ENCODE assay signal across 11 mouse cellular contexts in genomic region chr9:22138480-22138879, GRCm38 (mm10). TPM values are rescaled to one million over a fixed set of nuclear protein-coding genes. Genes with fewer than 3 reads are reported as not detected.
DNase-seq lines count a peak whose midpoint lies in the region; ATAC-seq and TF ChIP-seq lines count a peak whose summit lies in the region.
"Had no signal": no experiment of that assay in that cellular context is flagged by ENCODE, and none has a peak within 500 bp of the region (broad histone marks: within the 10 kb centered on the region; RNA-seq: fewer than 3 reads in every experiment).

No protein-coding gene starts in this region.

- no peak overlapping the region for H3K27ac ChIP-seq in lung, embryonic 14.5 days (ENCODE audit: low read depth)
- no peak overlapping the region for H3K27ac ChIP-seq in cerebellum, adult 2 months (ENCODE audit: insufficient read depth, low read length)
- no peak overlapping the region for H3K27ac ChIP-seq in liver, postnatal 0 days (ENCODE audit: low read depth)
- H3K27ac ChIP-seq: limb, embryonic 15.5 days; stomach, embryonic 15.5 days had no signal

- H3K27me3 ChIP-seq in lung, embryonic 14.5 days (ENCODE audit: insufficient read depth, low read length): no peaks in the 10 kb centered on the region
- H3K27me3 ChIP-seq in cerebellum, adult 2 months (ENCODE audit: control insufficient read depth, insufficient read depth, low read length): no peaks in the 10 kb centered on the region
- H3K27me3 ChIP-seq in liver, postnatal 0 days (ENCODE audit: insufficient read depth, low read length): no peaks in the 10 kb centered on the region
- H3K27me3 ChIP-seq: limb, embryonic 15.5 days; stomach, embryonic 15.5 days had no signal

- no peak for TF ChIP-seq EP300 in liver, postnatal 0 days (IDR thresholded peaks at IDR 0.05; ENCODE audit: low read depth)

- ATAC-seq in lung, embryonic 14.5 days (ENCODE audit: insufficient read depth): no peak
- ATAC-seq in liver, postnatal 0 days: no peak

- H3K36me3 ChIP-seq in lung, embryonic 14.5 days (ENCODE audit: insufficient read depth): no peaks in the 10 kb centered on the region
- H3K36me3 ChIP-seq in liver, postnatal 0 days (replicated peaks; ENCODE audit: insufficient read depth, low read length): no peaks in the 10 kb centered on the region
- H3K36me3 ChIP-seq: limb, embryonic 15.5 days; stomach, embryonic 15.5 days had no signal

- no peaks in the 10 kb centered on the region for H3K4me1 ChIP-seq in lung, embryonic 14.5 days (ENCODE audit: insufficient read depth)
- no peaks in the 10 kb centered on the region for H3K4me1 ChIP-seq in cerebellum, adult 2 months (ENCODE audit: control insufficient read depth, insufficient read depth, low read length)
- peaks cover 14% of the 10 kb centered on the region for H3K4me1 ChIP-seq in liver, postnatal 0 days (ENCODE audit: insufficient read depth)
- H3K4me1 ChIP-seq: limb, embryonic 15.5 days; stomach, embryonic 15.5 days had no signal

- no peak overlapping the region for H3K4me3 ChIP-seq in lung, embryonic 14.5 days (ENCODE audit: low read depth, low read length)
- no peak overlapping the region for H3K4me3 ChIP-seq in cerebellum, adult 2 months (replicated peaks; ENCODE audit: insufficient read depth, low read depth, low read length)
- H3K4me3 ChIP-seq in liver, postnatal 0 days (ENCODE audit: low read depth, low read length): no peak overlapping the region
- H3K4me3 ChIP-seq: erythroblast, embryonic 14.5 days; limb, embryonic 15.5 days; stomach, embryonic 15.5 days had no signal

- no peaks in the 10 kb centered on the region for H3K9me3 ChIP-seq in lung, embryonic 14.5 days (ENCODE audit: low read depth, low read length)
- no peaks in the 10 kb centered on the region for H3K9me3 ChIP-seq in liver, postnatal 0 days (ENCODE audit: low read length)
- H3K9me3 ChIP-seq: limb, embryonic 15.5 days; stomach, embryonic 15.5 days had no signal

- TF ChIP-seq CTCF in lung, embryonic 14.5 days (IDR thresholded peaks at IDR 0.05; ENCODE audit: low read depth): peak; percentile 85
- peak; percentile 84 for TF ChIP-seq CTCF in cerebellum, adult 2 months (IDR thresholded peaks at IDR 0.05; ENCODE audit: borderline replicate concordance, insufficient read depth, low read depth, low read length)
- peak; percentile 98 for TF ChIP-seq CTCF in liver, postnatal 0 days (IDR thresholded peaks at IDR 0.05; ENCODE audit: low read depth)

- 33% methylated on average over 2 of the region's 2 CpGs for WGBS in lung, embryonic 14.5 days
- 11% methylated on average over 2 of the region's 2 CpGs for WGBS in cerebellum, adult 2 months
- WGBS in liver, postnatal 0 days (ENCODE audit: insufficient replicate concordance): 27% methylated on average over 2 of the region's 2 CpGs

- H3K4me2 ChIP-seq in lung, embryonic 14.5 days: no peak overlapping the region
- no peak overlapping the region for H3K4me2 ChIP-seq in liver, postnatal 0 days (ENCODE audit: low read depth, low read length)
- H3K4me2 ChIP-seq: limb, embryonic 15.5 days; stomach, embryonic 15.5 days had no signal

- no peak for TF ChIP-seq POLR2A in cerebellum, adult 2 months (IDR thresholded peaks at IDR 0.05; ENCODE audit: borderline replicate concordance, insufficient read depth, low read length)

- intact Hi-C loops in left cerebral cortex, postnatal 36 days (cut with DNase I): no loop called here

- DNase-seq in embryo, embryonic 10 days (ENCODE audit: low spot score): peak; percentile 57
- no peak for DNase-seq in embryo, embryonic 11 days
- DNase-seq in lung, embryonic 14.5 days: peak; percentile 52
- DNase-seq in lung, postnatal 10 days: no peak
- DNase-seq in cerebellum, adult 2 months: peak; percentile 31 to 57
- DNase-seq in liver, postnatal 0 days: peak; percentile 68
- no peak for DNase-seq in left cerebral cortex, adult 11 months (ENCODE audit: low spot score)
- no peak for DNase-seq in left cerebral cortex, postnatal 36 days (ENCODE audit: low spot score in 2 of 2)

- no peak overlapping the region for H3K9ac ChIP-seq in lung, embryonic 14.5 days
- no peak overlapping the region for H3K9ac ChIP-seq in liver, postnatal 0 days (replicated peaks)
- H3K9ac ChIP-seq: limb, embryonic 15.5 days; stomach, embryonic 15.5 days had no signal

RNA-seq across cellular contexts. Expression of gene Acp5, which starts 3.0 kb away (rescaled TPM):
- 3.6 and 4.2 TPM in 2 replicates for polyA plus RNA-seq in lung, embryonic 14.5 days (2014; fragmentation: Nextera tagmentation; extraction: Ambion mirVana)
- 0.25 and 0.28 TPM in 2 replicates for polyA plus RNA-seq in cerebellum, adult 2 months (2012; rRNA removed)
- 102 and 108 TPM in 2 replicates for polyA plus RNA-seq in liver, postnatal 0 days (2015; fragmentation: Nextera tagmentation; extraction: Ambion mirVana)
- total RNA-seq in left cerebral cortex, postnatal 36 days (2021): under 1 TPM in 1 of 2 experiments, not detected in 1; 0.62 TPM

RNA-seq across cellular contexts. Expression of gene Pigyl, which starts 18.2 kb away (rescaled TPM):
- polyA plus RNA-seq in lung, embryonic 14.5 days (2014; fragmentation: Nextera tagmentation; extraction: Ambion mirVana): 70.8 and 73.8 TPM in 2 replicates
- 115 and 150 TPM in 2 replicates for polyA plus RNA-seq in cerebellum, adult 2 months (2012; rRNA removed)
- polyA plus RNA-seq in liver, postnatal 0 days (2015; fragmentation: Nextera tagmentation; extraction: Ambion mirVana): 34.9 and 36.6 TPM in 2 replicates
- 10 to 100 TPM; 45.7 to 46.6 TPM for total RNA-seq in left cerebral cortex, postnatal 36 days (2021)

RNA-seq across cellular contexts. Expression of gene Elof1, which starts 21.5 kb away (rescaled TPM):
- polyA plus RNA-seq in lung, embryonic 14.5 days (2014; fragmentation: Nextera tagmentation; extraction: Ambion mirVana): 196 and 212 TPM in 2 replicates
- 125 and 130 TPM in 2 replicates for polyA plus RNA-seq in cerebellum, adult 2 months (2012; rRNA removed)
- polyA plus RNA-seq in liver, postnatal 0 days (2015; fragmentation: Nextera tagmentation; extraction: Ambion mirVana): 72.7 and 75.6 TPM in 2 replicates
- 10 to 100 TPM; 58.8 to 75.1 TPM for total RNA-seq in left cerebral cortex, postnatal 36 days (2021)

RNA-seq across cellular contexts. Expression of gene Cnn1, which starts 39.5 kb away (rescaled TPM):
- 69.1 and 71.2 TPM in 2 replicates for polyA plus RNA-seq in lung, embryonic 14.5 days (2014; fragmentation: Nextera tagmentation; extraction: Ambion mirVana)
- polyA plus RNA-seq in cerebellum, adult 2 months (2012; rRNA removed): 1.6 and 1.8 TPM in 2 replicates
- 0.33 and 0.68 TPM in 2 replicates for polyA plus RNA-seq in liver, postnatal 0 days (2015; fragmentation: Nextera tagmentation; extraction: Ambion mirVana)
- under 1 TPM; 0.44 to 0.93 TPM for total RNA-seq in left cerebral cortex, postnatal 36 days (2021)
- polyA plus RNA-seq: erythroblast, embryonic 14.5 days had no signal

RNA-seq across cellular contexts. Expression of gene Zfp872, which starts 49.4 kb away (rescaled TPM):
- 0.53 and 0.68 TPM in 2 replicates for polyA plus RNA-seq in lung, embryonic 14.5 days (2014; fragmentation: Nextera tagmentation; extraction: Ambion mirVana)
- polyA plus RNA-seq in cerebellum, adult 2 months (2012; rRNA removed): 0.07 and 0.13 TPM in 2 replicates
- polyA plus RNA-seq in liver, postnatal 0 days (2015; fragmentation: Nextera tagmentation; extraction: Ambion mirVana): 0.04 TPM in 2 replicates
- not detected for total RNA-seq in left cerebral cortex, postnatal 36 days (2021)
- polyA plus RNA-seq: erythroblast, embryonic 14.5 days had no signal

Comparison
In these comparisons a context has a peak if more than half of its experiments do, and no peak if none do; other contexts are left out.
1. DNase-seq: peak in embryo, embryonic 10 days (single experiment), lung, embryonic 14.5 days (single experiment), cerebellum, adult 2 months (2 of 2) and liver, postnatal 0 days (single experiment); none in embryo, embryonic 11 days (single experiment), lung, postnatal 10 days (single experiment), left cerebral cortex, adult 11 months (single experiment) and left cerebral cortex, postnatal 36 days (0 of 2).
2. RNA of gene Acp5, which starts 3.0 kb away (polyA plus RNA-seq): 102 to 108 TPM in liver, postnatal 0 days; 3.6 to 4.2 TPM in lung, embryonic 14.5 days and 0.25 to 0.28 TPM in cerebellum, adult 2 months; every median in the first group is over 10 times any median in the second.
3. Peak in every context shown above with its lines, with median percentiles within 50 percentile points of each other: CTCF ChIP-seq.